Mouse (Mus musculus) embryo, embryonic 11.5 days (tissue): ENCODE data around the gene Ifi211.
"Not testable (repeated sequence)": the region's sequence is repeated elsewhere in the genome, so short reads cannot be mapped to it uniquely, and the experiment has no call there.

Source experiments
- DNase-seq: peaks from one replicate; pipeline ENCODE4 v3.0.0-alpha.2; 2012; ENCODE audit warnings: low read depth, low spot score

The Ifi211 gene

DNA sequence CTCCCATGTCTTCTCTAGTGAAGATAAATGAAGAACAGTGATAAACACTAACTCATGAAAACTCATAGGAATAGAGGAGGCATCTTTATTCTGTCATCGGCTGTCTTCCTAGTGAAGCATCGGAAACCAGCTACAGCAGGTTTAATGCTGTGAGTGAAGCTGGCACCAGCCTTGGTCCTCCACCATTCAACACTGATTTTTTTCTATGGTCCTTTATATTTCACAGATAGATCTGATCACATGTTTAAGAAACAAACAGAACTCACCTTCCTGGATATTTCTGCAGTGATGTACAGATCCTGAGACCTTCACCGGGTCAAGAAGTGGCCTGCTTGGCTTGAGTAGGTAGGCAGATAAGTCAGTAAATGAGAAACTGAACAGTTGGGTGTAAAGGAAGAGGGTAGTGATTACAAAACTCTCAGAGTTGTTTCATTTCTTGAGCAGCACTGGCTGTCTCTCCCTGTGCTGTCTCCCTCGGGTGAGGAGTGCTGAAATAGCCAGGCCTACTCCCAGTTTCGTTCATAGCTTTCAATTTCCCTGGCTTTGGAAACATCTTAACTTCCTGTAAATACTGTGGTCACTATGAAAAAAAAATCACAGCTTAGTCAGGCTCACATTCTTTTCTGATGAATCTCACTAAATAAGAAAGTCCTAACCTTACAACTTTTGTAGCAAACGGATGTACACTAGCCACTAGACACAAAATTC, at the start of gene Ifi211:
Gene Ifi211, minus strand, starts transcription at position 499 of the 708 bp plus-strand sequence.
- not testable (repeated sequence) for DNase-seq

DNA sequence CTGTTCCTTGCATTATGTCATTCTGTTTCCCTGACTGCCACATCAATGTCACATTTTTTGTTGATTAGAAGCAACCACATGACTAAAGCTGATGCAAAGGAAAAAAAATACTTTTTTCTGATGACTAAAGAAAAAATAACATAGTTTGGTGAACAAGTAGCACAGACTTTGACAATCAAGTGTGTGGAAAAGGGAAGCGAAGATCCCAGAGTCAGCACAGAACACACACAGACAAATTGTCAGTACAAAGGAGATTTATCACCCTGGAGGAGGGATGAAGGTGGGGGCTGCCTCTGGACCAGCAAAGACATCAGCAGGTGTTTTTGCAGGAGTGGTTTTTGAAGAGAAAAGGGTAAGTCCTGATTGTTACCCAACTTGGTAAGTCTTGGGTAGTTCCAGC, 48.6 kb upstream of the Ifi211 start:
- not testable (repeated sequence) for DNase-seq

DNA sequence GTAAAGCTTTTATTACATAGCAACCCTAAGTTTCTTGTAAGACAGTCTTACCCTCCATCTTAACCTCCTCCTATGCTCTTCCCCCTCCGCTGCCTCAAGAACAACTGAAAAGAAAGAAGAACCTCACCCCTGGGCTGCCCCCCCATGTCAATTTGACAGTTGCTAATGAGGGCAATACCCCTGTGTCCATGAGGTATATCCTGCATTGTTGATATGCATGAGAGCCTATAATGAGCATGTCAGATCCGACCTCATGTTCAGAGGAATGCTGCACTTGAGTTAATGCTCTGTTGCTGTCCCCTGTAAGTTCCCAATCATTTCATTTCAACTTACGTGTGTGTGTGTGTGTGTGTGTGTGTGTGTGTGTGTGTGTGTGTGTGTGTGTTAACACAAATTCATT, 47.2 kb upstream of the Ifi211 start:
- DNase-seq: not testable (repeated sequence)

DNA sequence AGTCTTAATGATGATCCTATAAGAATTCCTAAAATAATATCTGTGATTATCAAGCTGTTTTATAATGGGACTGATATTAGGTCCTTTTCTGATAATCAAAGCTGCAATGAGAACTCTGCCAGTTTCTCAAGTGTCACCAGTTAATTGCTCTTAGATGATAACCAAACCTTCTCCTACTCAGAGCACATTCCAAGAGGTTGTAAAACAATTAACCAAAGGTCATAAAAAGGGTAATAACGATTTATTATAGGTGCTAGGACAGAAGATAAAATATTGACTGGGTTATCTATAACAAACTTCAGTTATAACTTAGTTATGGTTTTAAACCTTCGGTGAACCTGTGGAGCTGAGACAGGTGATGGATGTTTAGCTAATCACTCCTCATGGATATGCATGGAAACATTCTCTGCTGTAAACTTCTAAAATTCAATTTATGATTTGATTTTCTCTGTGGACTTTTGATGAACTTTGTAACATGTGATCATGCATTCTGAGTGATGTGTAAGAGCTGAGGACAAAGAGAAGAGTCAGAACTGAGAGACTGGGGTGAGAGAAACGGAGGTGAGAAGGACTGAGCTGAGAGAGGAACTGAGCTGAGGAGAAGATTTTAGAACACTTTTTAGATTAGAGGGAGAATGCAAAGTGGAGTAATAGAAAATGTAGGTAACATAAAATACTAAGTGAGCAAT, 43.1 kb upstream of the Ifi211 start:
- not testable (repeated sequence) for DNase-seq

DNA sequence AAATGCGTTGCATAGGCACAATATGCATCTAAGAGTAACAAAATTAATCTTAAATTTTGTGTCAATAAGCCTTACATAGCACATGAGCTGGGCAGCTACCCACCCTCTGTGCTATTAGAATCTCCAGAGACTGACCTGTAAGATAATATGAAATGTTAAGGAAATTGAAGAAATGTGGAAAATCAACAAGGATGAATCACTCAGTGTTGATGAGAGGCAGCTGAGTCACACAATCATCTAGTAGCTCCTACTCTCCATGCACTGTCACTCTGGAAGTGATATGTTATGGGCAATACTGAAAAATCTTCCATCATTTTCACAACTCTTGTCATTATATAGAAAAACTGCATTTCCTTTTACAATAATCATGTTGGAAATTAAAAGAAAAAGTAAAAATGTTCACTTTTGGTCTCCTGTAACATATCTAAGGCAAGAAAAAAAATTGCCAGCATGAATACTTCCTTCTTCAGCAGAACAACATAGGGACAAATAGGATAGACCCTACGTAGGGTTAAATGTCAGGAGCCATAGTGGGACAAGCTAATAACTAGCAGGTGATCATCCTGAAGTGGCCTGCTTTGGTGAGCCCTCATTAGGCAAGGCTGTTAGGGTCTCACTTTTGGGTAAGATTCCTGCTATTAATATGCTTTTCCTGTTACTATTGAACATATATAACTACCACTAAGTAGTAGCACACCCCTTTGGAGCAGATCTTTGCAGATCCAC, 42.4 kb upstream of the Ifi211 start:
- DNase-seq: no peak

DNA sequence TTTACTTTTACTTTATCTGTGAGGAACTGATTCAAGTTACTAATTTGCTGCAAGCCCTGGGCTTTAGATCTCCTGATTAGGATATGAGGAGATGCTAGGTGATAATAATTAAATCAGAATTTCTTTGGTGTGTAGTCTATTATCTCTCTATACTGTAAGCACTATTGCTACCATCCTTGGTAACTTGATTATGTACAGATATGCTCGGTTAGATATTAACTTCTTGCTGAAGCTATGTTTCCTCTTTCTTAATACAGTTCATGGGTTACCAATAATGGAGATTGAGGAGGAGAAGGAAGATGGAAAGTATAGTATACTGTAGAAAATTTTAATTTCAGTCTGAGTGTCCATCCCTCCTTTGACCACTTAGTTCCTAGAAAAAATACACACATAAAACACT, 40.7 kb upstream of the Ifi211 start:
- no peak for DNase-seq

DNA sequence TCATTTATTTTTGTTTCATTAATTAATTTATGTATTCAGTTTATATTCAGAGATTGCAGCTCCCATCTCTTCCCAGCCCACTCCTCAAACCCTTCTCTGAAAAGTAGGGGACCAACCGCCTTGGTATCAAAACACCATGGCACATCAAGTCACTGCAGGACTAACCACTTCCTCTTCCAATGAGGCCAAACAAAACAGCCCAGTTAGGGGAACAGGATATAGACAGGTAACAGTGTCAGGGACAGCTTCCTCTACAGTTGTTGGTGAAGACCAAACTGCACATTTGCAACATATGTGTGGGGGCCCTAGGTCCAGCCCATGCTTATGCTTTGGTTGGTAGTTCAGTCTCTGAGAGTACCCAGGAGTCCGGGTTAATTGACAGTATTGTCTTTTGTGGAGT, 36.2 kb upstream of the Ifi211 start:
- DNase-seq: not testable (repeated sequence)

DNA sequence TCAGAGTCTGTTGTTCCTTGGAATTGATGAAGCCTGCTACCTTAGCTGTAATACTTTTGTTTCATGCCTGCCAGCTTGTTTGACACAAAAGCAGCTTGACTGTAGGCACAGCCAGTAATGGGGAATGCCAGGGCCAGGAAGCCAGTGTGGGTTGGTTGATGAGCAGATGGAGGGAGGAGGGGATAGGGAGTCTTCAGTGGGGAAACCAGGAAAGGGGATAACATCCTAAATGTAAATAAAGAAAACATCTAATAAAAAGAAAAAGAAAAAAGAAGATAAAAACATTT, 29.9 kb upstream of the Ifi211 start:
- not testable (repeated sequence) for DNase-seq

DNA sequence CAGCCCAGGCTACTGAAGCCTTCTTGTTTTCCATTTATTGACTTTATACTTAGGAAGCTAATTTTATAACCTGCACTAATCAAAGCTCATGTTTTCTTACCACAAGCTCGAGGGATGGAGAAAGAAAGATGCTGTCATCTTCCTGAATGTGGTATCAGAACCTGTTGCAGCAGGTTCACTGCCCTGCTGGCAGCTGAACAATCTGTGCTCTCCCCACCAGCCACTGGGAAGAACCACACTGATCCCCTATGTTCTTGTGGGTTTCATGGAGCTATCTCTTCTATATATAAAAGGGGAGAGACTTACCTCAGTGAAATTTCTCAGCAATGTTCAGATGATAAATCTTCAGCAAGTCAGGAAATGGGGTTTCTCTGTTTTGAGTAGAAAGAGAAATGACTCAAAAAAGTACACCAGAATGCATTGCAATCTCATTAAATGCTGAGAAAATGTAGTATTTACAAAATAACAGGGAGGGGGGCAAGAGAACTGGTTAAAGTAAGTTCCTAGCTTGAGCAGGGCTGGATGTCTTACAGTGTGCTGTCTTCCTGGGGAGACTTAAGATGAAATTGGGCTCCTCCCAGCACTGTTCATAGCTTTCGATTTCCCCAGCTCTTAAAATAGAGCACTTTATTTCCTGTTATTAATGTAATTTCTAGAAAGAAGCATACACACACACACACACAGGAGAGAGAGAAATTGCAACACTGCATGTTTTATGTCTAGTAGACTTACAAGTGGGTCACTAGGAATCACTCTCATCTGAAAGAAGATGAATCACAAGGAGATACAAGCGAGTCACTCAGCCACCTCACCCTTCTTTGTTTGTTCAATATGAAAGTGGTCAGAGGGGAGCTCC, 29.3 kb upstream of the Ifi211 start, which contains the start of the genes Mndal and Ifi203:
Gene Mndal, minus strand, starts transcription at position 568 of the 856 bp plus-strand sequence.
Gene Ifi203, minus strand, starts transcription at position 749 of the 856 bp plus-strand sequence.
- not testable (repeated sequence) for DNase-seq

DNA sequence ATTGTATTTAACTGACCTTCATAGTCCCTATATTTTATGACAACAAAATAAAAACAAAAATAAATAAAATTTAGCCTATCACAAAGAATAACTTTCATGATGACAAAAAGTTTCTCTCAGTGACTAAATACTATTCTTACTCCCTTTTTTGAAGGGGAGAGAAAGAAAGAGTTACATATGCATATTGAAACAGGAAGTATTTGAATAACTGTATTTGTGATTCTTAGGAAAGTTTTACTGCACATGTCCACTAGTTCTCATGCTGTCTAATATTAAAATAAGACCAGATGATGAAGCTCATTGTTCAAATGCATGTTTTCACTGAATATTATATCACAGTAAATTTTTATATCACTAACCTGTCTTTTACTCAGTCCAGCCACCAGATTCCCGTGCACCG, 28.7 kb upstream of the Ifi211 start:
- DNase-seq: not testable (repeated sequence)

DNA sequence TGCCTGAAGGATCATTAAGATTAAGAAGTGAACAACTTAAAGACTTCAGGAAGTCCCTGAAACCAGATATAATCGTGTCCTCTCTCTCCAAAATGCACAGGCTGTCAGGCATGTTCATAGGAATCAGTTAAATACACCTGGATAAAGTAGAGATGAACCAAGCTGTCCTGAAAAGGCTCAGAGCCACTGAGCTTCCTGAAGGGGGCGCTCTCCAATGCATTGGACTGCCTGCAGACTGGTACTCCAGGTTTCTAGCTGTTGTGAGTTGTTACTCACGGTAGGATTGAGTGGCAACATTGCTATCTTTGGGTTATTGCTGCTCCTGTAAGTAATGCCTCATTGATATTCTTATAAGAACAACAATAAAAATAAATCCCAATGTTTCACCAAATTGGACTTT, 6.4 kb upstream of the Ifi211 start:
- DNase-seq: not testable (repeated sequence)

DNA sequence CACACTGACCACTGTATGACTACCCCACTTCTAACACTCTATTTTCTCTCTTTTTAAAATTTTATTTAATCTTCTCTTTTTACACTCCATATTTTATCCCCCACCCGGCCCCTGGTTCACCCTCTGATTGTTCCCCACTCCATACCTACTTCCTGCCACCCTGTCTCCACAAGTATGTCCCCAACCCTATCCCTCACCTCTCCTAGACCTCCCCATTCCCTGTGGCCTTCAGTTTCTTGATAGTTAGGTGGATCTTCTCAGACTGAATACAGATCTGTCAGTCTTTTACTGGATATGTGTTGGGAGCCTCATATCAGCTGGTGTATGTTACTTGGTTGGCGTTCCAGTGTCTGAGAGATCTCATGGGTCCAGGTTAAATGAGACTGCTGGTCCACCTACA, 1.7 kb upstream of the Ifi211 start:
- DNase-seq: no peak

DNA sequence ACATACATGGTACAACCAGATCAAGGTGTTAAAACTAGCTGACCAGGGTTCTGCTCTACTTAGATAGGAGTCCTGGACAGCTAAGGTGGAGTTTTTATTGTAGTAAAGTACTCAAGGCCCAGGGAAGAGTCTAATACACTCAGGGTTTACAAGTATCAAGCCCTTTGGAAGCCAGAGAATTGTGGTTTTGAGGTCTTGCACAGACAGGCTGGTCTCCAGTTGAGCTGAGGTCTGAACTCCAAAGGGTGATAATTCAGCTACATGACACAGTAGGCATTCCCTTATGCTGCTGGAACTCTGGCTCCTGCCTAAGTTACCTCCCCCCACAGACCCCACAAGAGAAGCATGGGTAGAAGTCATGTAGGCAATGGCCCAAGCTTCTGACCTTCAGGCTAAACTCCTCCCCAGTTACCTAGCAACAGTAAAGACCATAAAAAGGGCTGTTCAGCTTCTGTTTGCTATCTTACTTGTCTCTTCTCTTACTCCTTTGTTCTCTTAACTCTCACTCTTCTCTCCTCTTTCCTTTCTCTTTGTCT, 478 bp upstream of the Ifi211 start:
- not testable (repeated sequence) for DNase-seq

DNA sequence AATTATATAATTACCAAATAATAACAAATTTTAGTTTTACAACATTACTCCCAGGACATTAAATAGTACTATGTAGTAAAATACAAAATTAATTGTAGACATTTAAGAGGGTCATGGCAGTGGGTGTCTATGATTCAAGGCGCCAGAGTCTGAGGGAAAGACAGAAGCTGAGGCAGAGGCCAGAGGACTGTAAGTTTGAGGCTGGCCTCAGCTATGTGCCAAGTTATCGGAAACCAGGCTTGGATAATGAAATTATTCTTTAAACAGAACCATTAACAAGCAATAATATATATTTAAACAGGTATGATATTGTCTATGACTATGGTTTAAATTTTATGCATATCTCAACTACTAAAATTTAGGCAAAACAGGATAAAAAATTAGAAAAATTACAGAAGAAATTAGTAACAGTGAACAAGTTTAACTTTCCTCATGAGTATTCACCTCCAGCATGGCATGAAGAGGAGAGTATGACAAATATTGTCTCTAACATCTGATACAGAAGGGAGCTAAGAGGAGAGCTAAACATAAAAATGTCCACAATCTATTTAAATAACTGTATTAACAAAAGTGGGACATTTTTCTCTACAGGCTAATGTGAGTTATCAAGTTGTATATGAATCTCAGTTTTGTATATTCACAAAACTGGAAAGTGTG, 910 bp downstream of the Ifi211 start:
- DNase-seq: no peak

DNA sequence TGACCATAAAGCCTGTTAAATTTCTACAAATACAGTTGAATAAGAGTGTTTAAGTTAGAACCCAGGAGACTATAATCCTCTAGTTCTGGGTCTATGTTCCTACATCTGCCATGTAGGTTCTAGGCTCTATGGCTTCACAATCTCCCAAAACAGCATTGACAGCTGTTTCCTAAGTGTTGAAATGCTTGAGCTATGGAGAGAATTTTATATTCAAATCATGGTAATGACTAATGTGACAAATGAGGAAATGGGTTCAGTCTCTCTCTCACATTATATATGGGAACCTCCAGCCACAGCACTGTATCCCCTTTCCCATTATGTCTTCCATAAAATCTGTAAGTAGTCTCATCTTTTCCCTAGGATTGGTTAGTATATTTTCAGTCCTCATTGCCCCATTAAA, 4.5 kb downstream of the Ifi211 start:
- DNase-seq: not testable (repeated sequence)

DNA sequence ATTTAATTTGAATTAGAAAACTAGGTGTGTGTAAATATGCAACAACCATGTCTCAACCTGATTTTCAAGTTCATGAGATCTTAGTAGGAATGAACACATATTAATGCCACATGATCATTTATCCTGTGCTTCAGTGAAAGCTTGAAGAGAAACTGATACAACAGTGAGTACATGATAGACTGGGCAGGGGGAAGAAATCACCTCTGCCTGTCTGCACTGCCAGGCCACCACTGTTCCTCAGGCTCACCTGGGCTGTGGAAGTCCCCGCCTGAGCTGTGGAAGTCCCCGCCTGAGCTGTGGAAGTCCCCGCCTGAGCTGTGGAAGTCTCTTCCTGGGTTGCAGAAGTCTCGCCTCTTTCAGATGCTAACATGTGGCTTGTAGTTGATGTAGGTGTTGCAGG, 7.0 kb downstream of the Ifi211 start:
- not testable (repeated sequence) for DNase-seq

DNA sequence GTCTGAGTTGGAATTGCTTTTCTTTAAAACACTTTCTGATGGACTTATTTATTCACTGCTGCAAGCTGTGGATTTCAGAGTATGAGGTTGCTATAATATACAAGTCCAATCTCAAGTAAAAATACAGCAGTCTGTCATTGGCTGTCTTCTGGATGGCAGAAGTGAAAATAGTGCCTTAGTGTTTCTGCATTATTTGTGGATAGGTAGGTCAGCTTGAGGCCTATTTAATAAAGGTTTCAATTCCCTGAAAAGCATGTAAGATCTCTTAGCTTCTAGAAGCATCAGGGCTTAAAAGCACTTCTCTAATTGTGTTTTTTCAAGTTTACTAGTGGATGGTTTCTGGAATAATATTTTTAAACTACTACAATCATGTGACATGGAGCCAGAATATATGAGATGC, 23.1 kb downstream of the Ifi211 start:
- DNase-seq: not testable (repeated sequence)

DNA sequence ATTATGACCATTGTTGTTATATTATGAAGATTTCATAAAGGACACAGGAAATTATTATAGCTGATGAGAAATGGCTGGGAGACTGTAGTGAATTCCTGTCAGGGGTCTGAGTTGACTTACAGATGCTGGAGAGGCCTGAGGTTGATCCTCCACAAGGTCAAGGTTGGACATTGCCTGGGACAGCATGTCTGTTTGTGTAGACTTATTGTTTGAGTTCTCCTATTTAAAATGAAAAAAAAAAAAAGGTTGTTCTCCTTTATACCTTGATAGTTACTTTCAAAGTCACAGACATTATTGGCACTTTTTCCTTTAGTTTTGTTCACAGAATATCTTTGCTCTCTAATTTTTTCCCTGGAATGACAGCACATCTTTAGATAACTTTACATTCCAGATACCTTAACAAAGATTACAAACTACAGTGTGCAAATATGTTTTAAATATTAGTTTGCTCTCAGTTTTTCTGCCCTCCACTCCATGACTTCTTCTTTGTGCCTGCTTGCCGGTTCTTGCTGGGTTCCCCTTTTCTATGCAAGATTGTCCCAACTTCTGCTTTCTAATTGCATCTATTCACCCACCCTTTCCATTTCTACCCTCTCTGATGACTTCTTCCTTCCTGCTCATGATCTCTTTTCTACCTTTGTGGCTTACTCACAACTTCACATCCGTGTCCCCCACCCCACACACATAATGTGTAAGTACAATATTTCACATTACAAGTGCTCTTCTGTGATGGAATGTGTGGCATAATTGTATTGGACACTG, 25.6 kb downstream of the Ifi211 start:
- DNase-seq: not testable (repeated sequence)

DNA sequence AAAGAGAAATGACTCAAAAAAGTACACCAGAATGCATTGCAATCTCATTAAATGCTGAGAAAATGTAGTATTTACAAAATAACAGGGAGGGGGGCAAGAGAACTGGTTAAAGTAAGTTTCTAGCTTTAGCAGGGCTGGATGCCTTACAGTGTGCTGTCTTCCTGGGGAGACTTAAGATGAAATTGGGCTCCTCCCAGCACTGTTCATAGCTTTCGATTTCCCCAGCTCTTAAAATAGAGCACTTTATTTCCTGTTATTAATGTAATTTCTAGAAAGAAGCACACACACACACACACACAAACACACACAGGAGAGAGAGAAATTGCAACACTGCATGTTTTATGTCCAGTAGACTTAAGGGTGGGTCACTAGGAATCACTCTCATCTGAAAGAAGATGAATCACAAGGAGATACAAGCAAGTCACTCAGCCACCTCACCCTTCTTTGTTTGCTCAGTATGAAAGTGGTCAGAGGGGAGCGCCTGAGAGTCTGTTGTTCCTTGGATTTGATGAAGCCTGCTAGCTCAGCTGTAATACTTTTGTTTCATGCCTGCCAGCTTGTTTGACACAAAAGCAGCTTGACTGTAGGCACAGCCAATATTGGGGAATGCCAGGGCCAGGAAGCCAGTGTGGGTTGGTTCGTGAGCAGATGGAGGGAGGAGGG, 32.7 kb downstream of the Ifi211 start:
- not testable (repeated sequence) for DNase-seq
